Mouse (Mus musculus) T-cell, adult 2 months (primary cell): ENCODE results near the gene Sgip1.

Source experiments
- DNase-seq: peaks from one replicate; pipeline ENCODE4 v3.0.0; 2022; ENCODE audit warnings: low spot score

Sgip1 gene

GRCm38 (mm10) chr4:102840956-102841729, 100.0 kb downstream of the Sgip1 start:
- no peak for DNase-seq

DNA sequence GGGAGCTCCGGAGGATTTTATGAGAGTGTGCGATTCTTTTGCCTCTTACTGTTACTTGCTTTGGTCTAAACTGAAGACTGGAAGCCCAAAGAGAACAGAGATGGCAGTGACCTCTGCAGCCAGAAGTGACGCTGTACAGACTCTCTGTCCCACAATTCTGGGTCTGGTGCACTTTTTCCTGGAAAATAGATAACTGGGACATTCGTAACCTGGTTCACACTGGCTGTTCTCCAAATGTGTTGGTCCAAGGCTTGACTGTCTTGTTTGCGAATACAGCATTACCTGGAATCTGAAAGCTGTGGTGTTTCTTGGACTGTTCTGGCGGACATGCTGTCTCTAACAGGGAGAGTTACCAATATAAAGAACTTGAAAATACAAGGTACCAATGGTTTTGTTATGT, 109.4 kb downstream of the Sgip1 start:
- no peak for DNase-seq

GRCm38 (mm10) chr4:102851161-102851560, 110.1 kb downstream of the Sgip1 start:
- no peak for DNase-seq

GRCm38 (mm10) chr4:102852290-102852689, 111.2 kb downstream of the Sgip1 start:
- no peak for DNase-seq

DNA sequence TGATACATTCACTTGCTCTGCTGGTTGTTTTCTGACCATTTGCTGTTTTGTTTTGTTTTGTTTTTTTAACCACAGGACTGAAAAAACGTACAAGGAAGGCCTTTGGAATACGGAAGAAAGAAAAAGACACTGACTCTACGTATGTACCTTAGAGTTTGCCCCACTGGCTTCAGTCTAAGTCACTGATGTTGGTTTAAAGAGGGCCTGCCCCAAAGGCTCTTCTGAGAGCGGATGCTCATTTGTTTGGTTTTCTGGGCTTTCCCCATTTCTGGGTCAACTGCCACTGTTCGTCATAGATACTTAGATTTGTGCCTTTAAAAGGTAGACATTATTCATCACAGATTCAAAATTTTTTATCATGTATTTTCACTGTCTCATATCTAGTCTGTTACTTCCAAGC, 111.7 kb downstream of the Sgip1 start:
- DNase-seq: no peak

DNA sequence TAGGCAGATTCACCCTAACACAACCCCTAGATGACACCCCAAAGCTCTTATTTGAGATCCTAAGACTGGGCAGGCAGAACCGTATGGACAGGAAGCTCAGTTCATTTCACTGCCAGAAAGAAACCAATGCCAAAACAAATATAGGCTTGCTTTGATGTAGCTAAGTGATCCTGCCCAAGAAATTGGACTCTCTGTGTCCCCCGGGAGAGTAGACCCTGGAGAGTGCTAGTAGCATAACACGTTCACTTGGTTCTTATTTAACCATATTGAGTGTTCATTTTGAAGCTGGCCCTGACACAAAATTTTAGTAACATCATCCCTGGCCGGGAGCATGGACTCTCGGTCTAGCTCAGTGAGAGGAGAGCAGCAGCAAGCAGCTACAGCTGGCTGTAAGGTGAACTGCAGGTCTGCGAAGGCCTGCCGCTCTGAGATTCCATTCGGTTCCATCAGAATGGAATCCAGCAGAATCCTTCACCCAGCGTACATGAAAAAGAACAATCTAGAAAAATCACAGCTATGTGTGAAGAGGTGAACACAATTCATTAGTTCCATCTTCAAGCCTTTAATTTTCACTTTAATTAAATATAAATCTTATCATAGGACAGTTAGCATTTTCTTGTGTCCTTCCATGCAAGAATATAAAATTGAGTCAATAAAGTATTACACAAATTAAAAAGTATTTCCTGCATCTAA, 112.4 kb downstream of the Sgip1 start:
- no peak for DNase-seq

- no peak for DNase-seq
Observed at GRCm38 (mm10) chr4:102854928-102855892, 114.1 kb downstream of the Sgip1 start.

- DNase-seq: no peak
Observed at GRCm38 (mm10) chr4:102856086-102856485, 115.0 kb downstream of the Sgip1 start.

- DNase-seq: peak; percentile 9
Observed at GRCm38 (mm10) chr4:102859259-102860194, 118.4 kb downstream of the Sgip1 start.

DNA sequence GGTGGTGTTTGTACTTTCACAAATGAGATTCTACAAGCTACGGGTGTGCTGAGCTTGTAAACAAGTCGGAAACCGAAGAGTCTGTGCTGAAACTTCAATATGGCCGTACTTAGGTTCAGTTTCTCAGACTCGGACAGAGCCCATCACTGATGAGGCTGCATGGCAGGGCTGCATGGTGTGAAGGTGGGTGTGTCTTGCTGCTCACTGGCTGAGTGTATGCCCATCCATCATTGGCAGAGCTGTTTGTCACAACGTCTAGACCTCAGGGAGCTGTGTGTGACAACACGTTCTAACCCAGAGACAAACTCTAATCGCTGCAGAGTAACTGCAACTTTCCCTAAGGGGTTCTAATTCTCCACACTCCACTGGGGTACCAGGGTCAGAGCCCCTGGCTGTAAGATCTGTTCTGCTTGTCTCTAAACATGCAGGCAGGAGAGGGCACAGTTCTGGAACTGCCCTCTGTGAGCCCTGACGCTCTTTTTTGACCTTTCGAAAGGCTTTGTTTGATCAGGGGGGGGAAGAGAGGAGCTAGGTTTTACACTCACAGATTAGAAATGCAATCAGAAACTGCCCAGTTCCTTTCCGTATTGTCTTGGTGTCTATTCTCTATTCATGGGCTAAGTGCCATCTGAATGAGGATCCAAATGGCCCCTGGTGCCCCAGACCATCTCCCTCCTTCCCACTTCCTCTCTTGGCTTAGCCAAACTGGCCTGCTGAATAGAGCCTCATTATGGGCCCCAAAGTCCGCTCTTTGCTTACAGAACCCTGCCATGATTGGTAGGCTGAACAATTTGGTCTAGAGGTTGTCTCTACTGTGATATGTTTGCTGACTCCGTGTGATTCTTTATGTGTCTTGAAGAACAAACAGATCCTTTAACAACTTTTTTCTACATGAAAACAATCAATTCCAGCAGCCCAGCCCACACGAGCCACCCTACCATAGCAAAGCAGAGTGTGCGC, 121.9 kb downstream of the Sgip1 start:
- DNase-seq: no peak

DNA sequence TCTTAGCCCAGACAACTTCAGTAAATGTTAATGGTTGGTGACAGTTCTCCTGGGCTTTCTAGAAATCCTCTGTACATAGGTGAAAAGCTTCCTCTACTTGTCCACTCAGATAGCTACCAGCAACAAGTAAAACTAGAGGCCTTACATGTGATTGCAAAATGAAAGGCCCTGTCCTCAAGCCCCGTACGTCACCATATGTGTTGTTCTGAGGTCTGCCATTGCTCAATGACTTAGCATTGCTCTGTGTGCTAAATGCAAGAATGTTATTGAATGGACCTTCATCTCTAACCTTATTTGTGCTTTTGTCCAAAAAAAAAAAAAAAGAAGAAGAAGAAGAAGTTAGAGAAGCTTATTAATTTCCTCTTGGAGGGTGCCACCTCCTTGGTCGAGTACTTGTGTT, 125.4 kb downstream of the Sgip1 start:
- no peak for DNase-seq

DNA sequence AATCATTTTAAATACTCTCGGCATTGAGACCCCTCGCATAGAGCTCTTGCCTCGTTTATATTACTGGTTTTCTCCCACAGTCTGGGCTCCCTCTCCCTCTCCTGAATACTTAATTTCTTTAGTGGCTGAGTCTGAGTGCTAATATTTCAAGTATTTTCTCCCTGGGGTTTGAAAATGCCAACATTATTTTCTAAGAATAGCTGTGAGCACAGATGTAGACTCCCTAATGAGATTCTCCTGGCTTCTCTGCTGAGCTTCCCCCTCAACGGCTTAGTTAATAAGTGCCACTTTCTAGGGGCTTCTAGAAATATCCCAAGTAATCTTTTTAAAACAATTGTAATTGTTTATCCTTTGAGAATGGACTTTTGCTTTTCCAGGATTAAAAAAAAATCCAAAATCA, 130.2 kb downstream of the Sgip1 start:
- no peak for DNase-seq

DNA sequence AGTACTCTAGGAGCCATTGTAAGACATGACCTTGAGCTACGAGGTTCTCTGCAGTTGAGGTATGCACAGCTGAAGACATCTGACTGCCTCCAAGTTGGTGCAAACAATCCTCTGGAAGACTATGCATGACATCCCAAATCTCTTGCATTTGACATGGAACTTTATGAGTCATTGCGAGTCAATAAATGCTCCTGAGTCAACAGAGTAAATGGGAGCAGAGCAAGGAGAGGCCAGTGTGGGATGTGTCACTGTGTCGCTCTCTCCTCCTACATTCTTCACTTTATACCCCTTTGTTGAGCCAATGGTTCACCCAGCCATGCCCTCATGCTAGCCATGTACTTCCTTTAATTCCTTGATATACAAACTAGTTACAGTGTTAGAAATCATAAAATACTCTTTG, 142.0 kb downstream of the Sgip1 start:
- DNase-seq: no peak

GRCm38 (mm10) chr4:102884228-102884627, 143.1 kb downstream of the Sgip1 start:
- no peak for DNase-seq

DNA sequence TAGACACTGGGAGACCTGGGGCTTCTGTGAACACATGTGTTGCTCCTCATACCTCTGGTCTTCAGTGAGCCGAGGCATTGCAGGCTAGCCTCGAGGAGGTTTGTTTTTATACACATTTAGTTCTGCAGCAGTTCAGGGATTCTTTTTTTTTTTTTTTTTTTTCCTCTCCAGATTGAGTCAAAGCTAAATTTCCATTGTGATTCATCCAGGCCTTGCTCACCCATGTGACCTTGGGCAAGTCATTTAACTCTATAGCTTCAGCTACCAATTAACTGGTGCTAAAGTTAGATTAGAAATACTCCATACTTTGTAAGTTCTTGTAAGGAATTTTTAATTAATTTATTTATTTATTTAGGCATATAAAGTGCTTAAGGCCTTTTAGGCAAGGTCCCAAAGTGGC, 145.4 kb downstream of the Sgip1 start:
- DNase-seq: no peak

- DNase-seq: no peak
Observed at GRCm38 (mm10) chr4:102886902-102887301, 145.8 kb downstream of the Sgip1 start.

DNA sequence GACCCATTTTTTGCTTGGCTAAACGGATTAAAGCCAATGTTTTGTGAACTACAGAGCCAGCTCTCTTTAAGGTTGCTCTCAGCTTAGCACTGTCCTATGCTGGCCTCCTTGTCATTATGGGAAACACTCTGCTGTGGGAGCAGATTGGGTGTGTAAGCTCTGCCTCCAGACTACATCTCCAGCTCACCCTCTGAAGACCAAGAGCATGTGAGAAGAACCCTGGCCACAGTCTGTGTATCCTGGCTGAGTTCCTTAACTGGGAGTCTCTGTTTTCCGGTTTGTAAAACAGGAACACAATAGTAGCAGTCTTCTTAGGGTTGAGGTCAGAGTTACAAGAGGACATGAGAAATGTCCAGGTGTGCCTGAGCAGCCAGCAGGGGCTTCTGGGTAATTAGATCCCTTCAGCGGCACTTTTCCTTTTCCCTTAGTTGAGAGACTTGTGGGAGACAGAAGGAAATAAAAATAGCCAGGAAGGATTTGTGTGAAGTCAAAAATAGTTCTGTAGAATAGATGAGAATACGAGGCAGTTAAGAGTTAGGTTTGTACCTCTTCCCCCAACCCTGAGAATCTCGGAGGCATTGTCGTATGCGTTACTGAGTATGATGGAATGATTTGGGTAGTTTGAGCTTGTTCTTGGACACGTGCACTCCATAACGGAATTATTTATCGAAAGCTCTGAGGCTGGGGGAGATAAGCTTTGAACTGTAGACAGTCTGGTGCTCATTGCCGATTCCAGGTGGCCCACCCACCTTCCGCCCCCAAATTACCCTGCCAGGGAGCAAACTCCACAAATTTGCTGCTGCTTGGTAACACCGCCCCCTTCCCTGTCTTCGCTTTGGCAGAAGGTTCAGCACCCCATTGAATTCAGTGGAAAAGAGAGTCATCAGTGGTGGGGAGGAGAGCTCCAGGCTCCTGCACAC, 146.9 kb downstream of the Sgip1 start:
- no peak for DNase-seq

DNA sequence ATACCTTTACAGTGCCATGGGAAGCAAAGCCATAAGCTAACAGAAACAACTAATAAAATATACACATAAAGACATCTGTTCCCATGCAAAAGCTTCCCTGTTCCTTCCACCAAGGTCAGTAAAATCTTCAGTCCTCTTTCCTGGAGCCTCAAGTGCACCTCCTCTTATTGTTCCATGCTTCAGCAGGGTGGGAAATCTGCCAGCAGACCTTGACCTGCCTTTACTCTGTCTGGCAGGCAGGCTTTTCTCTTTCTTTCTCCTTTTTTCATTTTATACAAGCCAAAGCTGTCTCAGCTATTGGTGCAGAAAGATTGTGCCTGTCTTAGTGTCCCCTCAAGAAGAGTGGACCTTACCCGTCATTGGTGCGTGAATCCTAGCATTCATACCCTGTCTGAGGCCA, 154.8 kb downstream of the Sgip1 start:
- no peak for DNase-seq

DNA sequence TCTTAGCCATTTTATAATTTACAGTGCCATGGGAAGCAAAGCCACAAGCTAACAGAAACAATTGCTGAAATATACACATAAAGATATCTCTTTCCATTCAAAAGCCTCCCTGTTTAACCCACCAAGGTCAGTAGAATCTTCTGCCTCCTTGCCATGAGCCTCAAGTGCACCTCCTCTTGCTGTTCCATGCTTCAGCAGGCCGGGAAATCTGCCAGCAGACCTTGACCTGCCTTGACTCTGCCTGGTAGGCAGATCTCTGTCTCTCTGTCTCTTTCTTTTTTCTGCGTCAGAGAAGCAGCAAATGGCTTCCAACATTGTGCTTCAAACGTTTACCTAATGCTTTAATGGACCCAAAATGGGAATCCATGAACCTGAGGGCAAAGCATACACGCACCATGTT, 157.9 kb downstream of the Sgip1 start:
- DNase-seq: no peak
